Mouse (Mus musculus): ENCODE measurements around the gene Rufy2.
"Not testable (repeated sequence)": the region's sequence is repeated elsewhere in the genome, so short reads cannot be mapped to it uniquely, and the experiment has no call there.

Gene Rufy2

DNA sequence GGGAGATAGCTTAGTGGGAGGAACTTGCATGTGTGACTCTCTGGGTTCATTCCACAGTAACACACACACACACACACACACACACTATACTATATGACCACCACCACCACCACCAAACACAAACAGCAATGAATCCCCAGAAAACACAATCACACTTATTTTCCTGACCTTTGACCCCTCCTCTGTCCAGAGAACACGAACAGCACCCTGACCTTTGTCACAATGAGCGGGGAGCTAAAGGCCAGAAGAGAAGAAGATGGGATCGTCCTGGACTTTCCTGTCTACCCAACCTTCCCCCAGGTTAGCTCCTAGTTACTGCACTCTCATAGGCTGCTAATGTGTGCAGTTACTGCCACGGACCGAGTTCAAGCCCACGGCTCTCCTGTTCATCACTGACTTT lies 72.0 kb downstream of the Rufy2 start:
- in situ Hi-C loops (cut with MboI, MseI) = no loop called here

DNA sequence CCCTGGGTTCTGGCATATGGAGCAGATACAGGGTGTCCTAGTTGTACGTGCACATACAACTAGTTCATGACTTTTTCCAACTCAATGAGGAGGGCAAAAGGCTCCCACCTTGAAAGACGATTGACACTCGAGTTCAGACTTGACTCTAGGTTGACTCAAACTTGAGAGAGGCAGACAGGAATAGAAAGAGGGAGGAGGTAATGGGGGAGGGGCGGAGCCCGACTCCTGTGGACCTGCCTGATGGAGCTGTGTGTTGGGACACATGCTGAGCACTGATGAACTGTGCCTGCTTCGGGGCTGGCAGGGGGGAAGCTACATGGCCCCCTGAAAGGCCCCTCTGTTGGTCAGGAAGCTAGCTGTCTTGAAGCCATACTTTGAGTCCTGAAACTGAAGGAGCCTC lies 73.0 kb downstream of the Rufy2 start:
- in situ Hi-C loops (cut with MboI, MseI) = no loop called here

DNA sequence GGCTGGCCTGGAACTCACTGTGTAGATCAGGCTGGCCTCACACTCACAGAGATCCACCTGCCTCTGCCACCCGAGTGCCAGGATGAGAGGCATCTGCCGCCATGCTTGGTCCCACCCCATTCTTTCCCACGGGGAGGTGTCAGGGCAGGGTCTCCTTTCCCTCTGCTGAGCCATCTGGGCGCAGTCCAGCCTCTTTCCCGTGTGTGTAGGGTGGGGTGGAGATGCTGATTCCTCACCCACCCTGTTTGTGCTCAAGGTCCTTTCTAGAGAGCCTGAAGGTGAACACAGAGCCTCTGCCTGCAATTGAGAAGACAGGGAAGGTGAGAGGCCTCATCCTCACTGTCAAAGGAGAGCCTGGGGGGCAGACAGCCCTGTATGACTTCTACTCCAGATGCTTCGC lies 74.0 kb downstream of the Rufy2 start:
- in situ Hi-C loops (cut with MboI, MseI) = not testable (repeated sequence)

DNA sequence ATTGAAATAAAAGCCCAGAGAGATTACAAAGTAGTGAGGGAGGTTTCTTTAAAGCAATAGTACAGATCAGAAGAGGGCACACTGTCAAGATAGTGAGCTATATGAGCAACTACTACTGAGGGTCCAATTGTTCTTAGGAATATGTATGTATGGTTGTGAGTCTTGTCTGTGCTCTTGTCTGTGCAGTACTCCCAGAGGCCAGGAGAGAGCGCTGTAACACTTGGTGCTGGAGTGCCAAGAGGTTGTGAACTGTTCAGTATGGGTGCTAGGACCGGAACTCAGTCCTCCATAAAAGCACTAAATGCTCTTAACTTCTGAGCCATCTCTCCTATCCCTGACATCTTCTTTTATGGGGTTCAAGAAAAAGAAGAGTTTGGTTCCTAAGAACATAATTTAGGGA lies 74.6 kb downstream of the Rufy2 start:
- in situ Hi-C loops (cut with MboI, MseI) = no loop called here

DNA sequence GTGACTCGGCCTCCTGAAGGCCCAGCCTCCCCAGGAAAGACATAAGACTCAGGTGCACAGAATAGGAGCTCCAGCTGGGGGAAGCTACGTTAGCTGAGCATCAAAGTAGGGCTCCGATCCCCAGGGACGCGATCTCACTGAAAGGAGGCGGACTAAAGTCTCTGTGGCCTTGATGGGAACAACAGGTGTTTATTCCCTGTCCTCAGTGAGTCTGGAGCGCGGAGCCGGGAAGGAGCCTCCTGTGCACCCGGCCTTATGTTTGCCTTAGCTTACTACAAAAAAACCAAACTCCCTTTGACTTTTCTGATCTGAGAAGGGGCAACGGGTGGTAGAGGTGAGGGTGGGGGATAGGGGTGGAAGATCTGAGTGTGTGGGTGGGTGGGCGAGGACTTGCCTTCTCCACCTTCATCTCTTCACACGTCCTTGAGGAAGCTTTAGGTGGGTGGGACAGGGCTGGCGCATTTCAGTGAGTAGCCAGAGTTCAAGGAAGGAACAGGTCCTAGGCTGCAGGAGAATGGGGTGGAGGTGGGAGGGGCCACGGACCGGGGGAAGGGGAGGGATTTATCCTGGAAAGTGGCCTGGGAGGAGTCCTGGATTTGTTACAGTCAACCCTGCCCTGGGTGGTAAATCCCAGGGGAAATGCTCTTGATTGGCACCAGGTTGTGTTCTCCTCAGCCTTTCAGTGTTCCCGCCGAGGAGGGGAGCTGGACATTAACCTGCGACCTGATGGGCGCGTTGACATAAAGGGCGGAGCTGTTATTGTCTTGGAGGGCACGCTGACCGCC lies 77.1 kb downstream of the Rufy2 start:
- in situ Hi-C loops (cut with MboI, MseI) = no loop called here

DNA sequence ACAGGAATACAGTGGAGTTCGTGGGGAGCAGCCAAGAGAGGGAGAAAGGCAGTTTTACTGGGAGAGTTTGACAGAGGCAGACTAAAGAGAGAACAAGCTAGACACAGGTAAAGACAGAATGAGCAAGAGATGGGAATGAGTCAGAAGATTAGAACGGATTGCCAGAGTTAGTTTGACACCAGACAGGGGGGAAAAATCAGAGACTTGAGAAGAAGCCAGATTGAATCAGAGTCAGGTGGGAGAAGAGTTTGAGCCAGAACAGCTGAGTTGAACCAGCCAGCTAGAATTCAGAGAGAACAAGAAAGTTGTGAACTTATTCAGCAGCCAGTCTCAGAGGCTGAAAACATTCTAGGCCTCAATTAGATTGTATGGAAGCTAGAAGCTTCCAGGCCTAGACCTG lies 79.8 kb downstream of the Rufy2 start, which contains the start of gene Pbld1:
TSS of gene Pbld1 (plus strand) at position 301 of the 400 bp plus-strand sequence.
- in situ Hi-C loops (cut with MboI, MseI) = no loop called here

DNA sequence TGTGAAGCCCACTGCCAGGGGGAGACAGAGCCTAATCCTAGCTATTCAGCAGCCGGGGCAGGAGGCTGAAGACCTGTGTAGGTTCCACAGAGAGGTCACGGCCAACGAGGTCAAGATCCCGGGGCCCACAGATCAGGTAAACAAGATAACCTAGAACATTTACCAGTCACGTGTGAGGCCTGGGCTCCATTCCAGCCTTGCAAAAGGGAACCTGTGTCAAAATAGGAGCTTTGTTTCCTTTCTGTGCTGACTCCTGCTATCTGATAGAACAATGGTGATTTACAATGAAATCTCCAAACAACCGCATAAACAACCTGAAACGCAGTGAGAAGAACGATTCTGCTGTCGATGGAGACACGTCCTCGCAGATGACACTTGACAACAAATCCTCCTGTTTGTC lies 80.4 kb downstream of the Rufy2 start:
- in situ Hi-C loops (cut with MboI, MseI) = no loop called here

DNA sequence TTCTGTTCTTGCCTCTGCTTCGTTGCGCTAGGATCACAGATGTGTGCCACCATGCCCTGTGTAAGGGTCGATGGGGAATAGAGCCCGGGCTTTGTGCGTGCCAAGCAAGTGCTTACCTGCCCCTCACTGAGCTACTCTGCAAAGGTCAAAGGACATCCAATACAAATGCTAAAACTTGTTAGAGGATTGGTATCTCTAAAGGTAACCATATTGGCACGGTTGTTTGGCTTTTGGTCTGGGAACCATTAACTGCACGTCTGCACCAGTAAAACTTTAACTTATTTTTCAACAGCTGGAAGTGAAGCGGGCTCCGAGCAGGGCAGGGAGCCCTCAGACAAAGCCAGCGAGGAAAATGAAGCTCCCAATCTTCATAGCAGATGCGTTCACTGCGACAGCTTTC lies 81.2 kb downstream of the Rufy2 start:
- in situ Hi-C loops (cut with MboI, MseI) = no loop called here

DNA sequence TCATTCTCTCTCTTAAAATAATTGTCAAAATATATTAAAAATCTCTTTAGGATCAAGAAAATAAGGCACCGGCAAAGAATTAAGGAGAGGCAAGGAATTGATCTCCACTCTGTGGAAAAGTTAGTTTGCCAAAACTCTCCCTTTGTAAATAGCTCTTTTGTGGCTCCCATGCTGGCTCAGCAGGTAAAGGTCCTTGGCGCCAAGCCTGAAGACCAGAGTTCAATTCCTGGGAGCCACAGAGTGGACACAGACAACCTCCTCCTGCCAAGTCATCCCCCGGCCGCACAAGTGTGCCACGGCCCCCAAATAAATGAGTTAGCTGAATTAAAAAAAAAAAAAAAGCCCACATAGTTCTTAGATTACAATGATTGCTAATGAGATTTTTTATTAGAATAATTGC lies 82.7 kb downstream of the Rufy2 start:
- in situ Hi-C loops (cut with MboI, MseI) = no loop called here

DNA sequence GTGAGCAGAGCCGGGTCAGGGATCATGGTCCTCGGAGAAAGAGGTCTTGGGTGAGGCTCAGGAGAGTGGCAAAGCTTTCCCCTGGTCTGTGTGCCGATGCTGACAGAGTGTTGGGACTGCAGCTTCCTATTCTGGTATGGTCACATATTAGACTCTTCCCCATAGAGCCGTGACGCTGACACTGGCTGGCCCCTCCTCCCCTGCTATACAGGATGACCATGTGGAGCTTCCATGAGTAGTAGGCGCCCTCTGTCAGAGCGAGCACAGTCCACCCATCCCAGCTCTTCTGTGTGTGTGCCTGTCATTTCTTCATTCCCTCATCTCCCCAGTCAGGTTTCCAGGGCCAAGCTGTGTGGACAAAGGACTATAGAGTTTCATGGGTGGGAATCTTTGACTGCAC lies 83.3 kb downstream of the Rufy2 start:
- in situ Hi-C loops (cut with MboI, MseI) = no loop called here

DNA sequence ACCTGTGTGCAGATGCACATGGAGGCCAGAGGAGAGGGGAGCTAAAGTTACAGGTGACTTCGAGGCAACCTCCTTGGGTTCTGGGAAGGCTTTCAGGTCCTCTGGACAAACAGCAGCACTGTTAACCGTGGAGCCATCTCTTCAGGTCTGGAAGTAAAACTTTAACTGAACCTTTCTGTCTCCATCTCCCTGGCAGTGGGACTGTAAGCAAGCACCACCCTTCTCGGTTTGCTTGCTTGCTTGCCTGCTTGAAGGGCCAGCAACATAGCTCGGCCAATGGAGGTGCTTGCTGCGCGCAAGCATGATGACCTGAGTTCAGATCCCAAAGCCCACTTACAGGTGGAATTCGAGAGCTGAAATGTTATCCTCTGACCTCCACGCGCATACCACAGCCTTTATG lies 84.5 kb downstream of the Rufy2 start:
- in situ Hi-C loops (cut with MboI, MseI) = no loop called here

DNA sequence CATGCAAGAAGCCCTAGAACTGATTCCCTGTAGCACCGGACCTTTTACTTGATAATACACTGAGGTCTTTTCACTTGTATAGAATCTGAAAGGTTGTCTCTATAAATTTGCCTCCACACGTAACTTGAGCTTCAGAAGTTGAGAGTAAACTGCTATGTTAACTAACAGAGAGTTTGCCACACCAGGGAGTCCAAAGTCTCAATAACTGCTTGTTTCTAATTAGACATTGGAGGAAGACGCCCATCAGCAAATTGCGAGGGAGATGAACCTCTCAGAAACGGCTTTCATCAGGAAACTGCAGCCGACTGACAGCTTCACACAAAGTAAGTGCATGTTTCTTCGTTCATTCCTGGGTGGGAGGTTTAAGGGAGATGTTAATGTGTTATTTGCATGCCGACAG lies 85.5 kb downstream of the Rufy2 start:
- in situ Hi-C loops (cut with MboI, MseI) = no loop called here

DNA sequence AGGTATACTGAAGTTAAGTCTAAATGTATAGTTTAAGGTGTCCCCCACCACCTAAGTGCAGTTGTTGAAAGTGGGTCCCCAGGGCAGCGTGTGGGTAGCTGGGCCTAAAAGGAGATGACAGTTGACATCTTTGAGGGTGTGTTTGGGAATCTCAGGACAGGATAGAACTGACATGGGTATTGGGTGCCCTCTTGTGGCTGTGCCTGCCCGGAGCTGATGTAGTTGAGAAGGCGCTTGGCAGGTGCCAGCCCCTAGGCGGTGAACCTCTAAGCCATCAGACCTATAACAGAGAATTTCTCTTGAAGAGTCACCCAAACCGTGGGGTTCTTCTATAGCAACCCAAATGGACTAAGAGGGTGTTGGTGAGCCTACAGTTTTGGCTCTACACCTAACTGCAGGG lies 86.0 kb downstream of the Rufy2 start:
- in situ Hi-C loops (cut with MboI, MseI) = no loop called here
